Mouse (Mus musculus) mammary gland, adult 2 months (tissue): ENCODE results near the gene Hells. TPM values are rescaled to one million over a fixed set of nuclear protein-coding genes. Genes with fewer than 3 reads are reported as not detected.

Experiments used
- polyA plus RNA-seq: library from polyadenylated mRNA; depleted of rRNA; stranded (reverse); fragments of >200 nt; gene quantifications from 2 replicates; pipeline ENCODE4 v1.2.3, GENCODE M21; 2012; ENCODE audit warnings: low replicate concordance; rRNA removed

Hells gene
- polyA plus RNA-seq = 0.42 and 1.1 TPM in 2 replicates

GRCm38 (mm10) chr19:38930788-38931565 is at the start of gene Hells:
TSS of gene Hells (plus strand) at chr19:38930915.

GRCm38 (mm10) chr19:39006715-39007114 is 76.0 kb downstream of the Hells start, which contains the start of gene Cyp2c55:
TSS of gene Cyp2c55 (plus strand) at chr19:39007019.

Other genes starting within 250 kb of the Hells start
- 1.9 and 4.5 TPM in 2 replicates for gene Noc3l, start 111.7 kb upstream of the Hells start, polyA plus RNA-seq
- gene Tbc1d12, start 94.3 kb upstream of the Hells start, polyA plus RNA-seq = 2.3 and 6.0 TPM in 2 replicates
- gene Cyp2c55, start 76.1 kb downstream of the Hells start, polyA plus RNA-seq = 0.08 TPM in 1 of 2 replicates, not detected in the other
- gene Cyp2c65, start 130.1 kb downstream of the Hells start, polyA plus RNA-seq = not detected in 2 replicates
- gene Cyp2c66, start 183.0 kb downstream of the Hells start, polyA plus RNA-seq = not detected in 2 replicates